Mouse (Mus musculus): Measurements from ENCODE around the gene Cog6. TPM values are rescaled to one million over a fixed set of nuclear protein-coding genes. Genes with fewer than 3 reads are reported as not detected.

Gene Cog6
- total RNA-seq, 1 experiment: 18.0 TPM

GRCm38 (mm10) chr3:52955481-52956019 lies 61.5 kb downstream of the Cog6 start:
- Histone ChIP-seq H3K4me1 (ENCODE audit: control insufficient read depth in 2 of 2, insufficient read depth in 2 of 2, low read length in 2 of 2, poor library complexity in 1 of 2) (peaks cover 2 to 12% of the 10 kb centered on the region in 2 experiments; a peak in 2 of 4 replicates), H3K36me3 (ENCODE audit: control insufficient read depth, insufficient read depth, low read length, poor library complexity, severe bottlenecking) (no peaks in the 10 kb centered on the region)
- in situ Hi-C loops (cut with MboI; ENCODE audit: low sequenced_read_pairs in 2 of 2, unreplicated experiment in 2 of 2): no loop called here

GRCm38 (mm10) chr3:52954656-52955055 lies 62.4 kb downstream of the Cog6 start:
- in situ Hi-C loops (cut with MboI; ENCODE audit: low sequenced_read_pairs in 2 of 2, unreplicated experiment in 2 of 2): no loop called here
- no peak overlapping the region for H3K4me3 ChIP-seq (ENCODE audit: insufficient read depth in 1 of 2, low read depth in 1 of 2, low read length in 2 of 2, poor library complexity in 1 of 2, severe bottlenecking in 1 of 2)
- TF ChIP-seq ZNF384 (IDR thresholded peaks at IDR 0.05; ENCODE audit: low read depth, low read length): no peak
- TF ChIP-seq ZC3H11A (IDR thresholded peaks at IDR 0.05; ENCODE audit: borderline replicate concordance, low read depth, low read length): no peak
- no peak for TF ChIP-seq CHD2 (IDR thresholded peaks at IDR 0.05; ENCODE audit: low read depth, low read length)
- no peak for TF ChIP-seq MAFK (IDR thresholded peaks at IDR 0.05; ENCODE audit: insufficient read depth, low read depth, low read length)
- no peak for TF ChIP-seq HCFC1 (IDR thresholded peaks at IDR 0.05; ENCODE audit: borderline replicate concordance, insufficient read depth, low read length)
- H3K4me1 ChIP-seq (ENCODE audit: control insufficient read depth in 2 of 2, insufficient read depth in 2 of 2, low read length in 2 of 2, poor library complexity in 1 of 2): peaks cover 2 to 12% of the 10 kb centered on the region in 2 experiments; a peak in 2 of 4 replicates
- H3K9me3 ChIP-seq (ENCODE audit: control insufficient read depth, insufficient read depth, low read depth, low read length): no peaks in the 10 kb centered on the region
- no peaks in the 10 kb centered on the region for H3K36me3 ChIP-seq (ENCODE audit: control insufficient read depth, insufficient read depth, low read length, poor library complexity, severe bottlenecking)
- H3K9ac ChIP-seq (ENCODE audit: insufficient read depth, low read depth, low read length, poor library complexity, severe bottlenecking): no peak overlapping the region
- no peak overlapping the region for H3K27ac ChIP-seq (ENCODE audit: insufficient read depth, low read depth, low read length, poor library complexity, severe bottlenecking)
- no peak for DNase-seq (ENCODE audit: low read depth, low spot score)

More at GRCm38 (mm10) chr3:52955481-52956019, 61.5 kb downstream of the Cog6 start:
- H3K27ac ChIP-seq (ENCODE audit: insufficient read depth, low read depth, low read length, poor library complexity, severe bottlenecking): peak overlapping the region; percentile 6; the same call in 1 of the 2 replicates
- TF ChIP-seq MAFK (IDR thresholded peaks at IDR 0.05; ENCODE audit: insufficient read depth, low read depth, low read length) (no peak), ZC3H11A (IDR thresholded peaks at IDR 0.05; ENCODE audit: borderline replicate concordance, low read depth, low read length) (no peak), ZNF384 (IDR thresholded peaks at IDR 0.05; ENCODE audit: low read depth, low read length) (no peak), CHD2 (IDR thresholded peaks at IDR 0.05; ENCODE audit: low read depth, low read length) (peak; percentile 65; the same call in 1 of the 2 replicates), HCFC1 (IDR thresholded peaks at IDR 0.05; ENCODE audit: borderline replicate concordance, insufficient read depth, low read length) (no peak)
- H3K9ac ChIP-seq (ENCODE audit: insufficient read depth, low read depth, low read length, poor library complexity, severe bottlenecking): no peak overlapping the region
- no peak for DNase-seq (ENCODE audit: low read depth, low spot score)
- H3K9me3 ChIP-seq (ENCODE audit: control insufficient read depth, insufficient read depth, low read depth, low read length): no peaks in the 10 kb centered on the region
- no peak overlapping the region for H3K4me3 ChIP-seq (ENCODE audit: insufficient read depth in 1 of 2, low read depth in 1 of 2, low read length in 2 of 2, poor library complexity in 1 of 2, severe bottlenecking in 1 of 2)

GRCm38 (mm10) chr3:52953831-52954230 lies 63.2 kb downstream of the Cog6 start:
- Histone ChIP-seq H3K36me3 (ENCODE audit: control insufficient read depth, insufficient read depth, low read length, poor library complexity, severe bottlenecking) (no peaks in the 10 kb centered on the region), H3K4me3 (ENCODE audit: insufficient read depth in 1 of 2, low read depth in 1 of 2, low read length in 2 of 2, poor library complexity in 1 of 2, severe bottlenecking in 1 of 2) (no peak overlapping the region), H3K27ac (ENCODE audit: insufficient read depth, low read depth, low read length, poor library complexity, severe bottlenecking) (no peak overlapping the region), H3K9me3 (ENCODE audit: control insufficient read depth, insufficient read depth, low read depth, low read length) (no peaks in the 10 kb centered on the region), H3K9ac (ENCODE audit: insufficient read depth, low read depth, low read length, poor library complexity, severe bottlenecking) (no peak overlapping the region), H3K4me1 (ENCODE audit: control insufficient read depth in 2 of 2, insufficient read depth in 2 of 2, low read length in 2 of 2, poor library complexity in 1 of 2) (peaks cover 2 to 12% of the 10 kb centered on the region in 2 experiments; a peak in 2 of 4 replicates)
- no peak for DNase-seq (ENCODE audit: low read depth, low spot score)
- TF ChIP-seq MAFK (IDR thresholded peaks at IDR 0.05; ENCODE audit: insufficient read depth, low read depth, low read length): no peak
- TF ChIP-seq CHD2 (IDR thresholded peaks at IDR 0.05; ENCODE audit: low read depth, low read length): no peak
- no peak for TF ChIP-seq ZC3H11A (IDR thresholded peaks at IDR 0.05; ENCODE audit: borderline replicate concordance, low read depth, low read length)
- no peak for TF ChIP-seq HCFC1 (IDR thresholded peaks at IDR 0.05; ENCODE audit: borderline replicate concordance, insufficient read depth, low read length)
- TF ChIP-seq ZNF384 (IDR thresholded peaks at IDR 0.05; ENCODE audit: low read depth, low read length): no peak
- in situ Hi-C loops (cut with MboI; ENCODE audit: low sequenced_read_pairs in 2 of 2, unreplicated experiment in 2 of 2): no loop called here

- Histone ChIP-seq H3K4me3 (ENCODE audit: insufficient read depth in 1 of 2, low read depth in 1 of 2, low read length in 2 of 2, poor library complexity in 1 of 2, severe bottlenecking in 1 of 2) (no peak overlapping the region), H3K27ac (ENCODE audit: insufficient read depth, low read depth, low read length, poor library complexity, severe bottlenecking) (no peak overlapping the region), H3K4me1 (ENCODE audit: control insufficient read depth in 2 of 2, insufficient read depth in 2 of 2, low read length in 2 of 2, poor library complexity in 1 of 2) (no peaks in the 10 kb centered on the region), H3K9me3 (ENCODE audit: control insufficient read depth, insufficient read depth, low read depth, low read length) (no peaks in the 10 kb centered on the region), H3K36me3 (ENCODE audit: control insufficient read depth, insufficient read depth, low read length, poor library complexity, severe bottlenecking) (no peaks in the 10 kb centered on the region), H3K9ac (ENCODE audit: insufficient read depth, low read depth, low read length, poor library complexity, severe bottlenecking) (no peak overlapping the region)
- in situ Hi-C loops (cut with MboI; ENCODE audit: low sequenced_read_pairs in 2 of 2, unreplicated experiment in 2 of 2): no loop called here
- no peak for DNase-seq (ENCODE audit: low read depth, low spot score)
- TF ChIP-seq MAFK (IDR thresholded peaks at IDR 0.05; ENCODE audit: insufficient read depth, low read depth, low read length) (no peak), ZNF384 (IDR thresholded peaks at IDR 0.05; ENCODE audit: low read depth, low read length) (no peak)
These were observed 68.2 kb downstream of the Cog6 start for GRCm38 (mm10) chr3:52948824-52949223.

GRCm38 (mm10) chr3:52947444-52947843 lies 69.6 kb downstream of the Cog6 start:
- in situ Hi-C loops (cut with MboI; ENCODE audit: low sequenced_read_pairs in 2 of 2, unreplicated experiment in 2 of 2): no loop called here
- Histone ChIP-seq H3K9ac (ENCODE audit: insufficient read depth, low read depth, low read length, poor library complexity, severe bottlenecking) (no peak overlapping the region), H3K4me1 (ENCODE audit: control insufficient read depth in 2 of 2, insufficient read depth in 2 of 2, low read length in 2 of 2, poor library complexity in 1 of 2) (no peaks in the 10 kb centered on the region), H3K27ac (ENCODE audit: insufficient read depth, low read depth, low read length, poor library complexity, severe bottlenecking) (no peak overlapping the region), H3K36me3 (ENCODE audit: control insufficient read depth, insufficient read depth, low read length, poor library complexity, severe bottlenecking) (no peaks in the 10 kb centered on the region), H3K9me3 (ENCODE audit: control insufficient read depth, insufficient read depth, low read depth, low read length) (no peaks in the 10 kb centered on the region), H3K4me3 (ENCODE audit: insufficient read depth in 1 of 2, low read depth in 1 of 2, low read length in 2 of 2, poor library complexity in 1 of 2, severe bottlenecking in 1 of 2) (no peak overlapping the region)
- TF ChIP-seq HCFC1 (IDR thresholded peaks at IDR 0.05; ENCODE audit: borderline replicate concordance, insufficient read depth, low read length) (no peak), MAFK (IDR thresholded peaks at IDR 0.05; ENCODE audit: insufficient read depth, low read depth, low read length) (no peak), ZC3H11A (IDR thresholded peaks at IDR 0.05; ENCODE audit: borderline replicate concordance, low read depth, low read length) (no peak), ZNF384 (IDR thresholded peaks at IDR 0.05; ENCODE audit: low read depth, low read length) (no peak), CHD2 (IDR thresholded peaks at IDR 0.05; ENCODE audit: low read depth, low read length) (no peak)
- no peak for DNase-seq (ENCODE audit: low read depth, low spot score)

Measured in ES-E14 (cell line).